Mouse (Mus musculus) embryo, embryonic 11 days (tissue): ENCODE data around the gene BC030867.

ENCODE experiments used
- DNase-seq: peaks from one replicate; pipeline ENCODE4 v3.0.0-alpha.2; 2015

BC030867 gene

GRCm38 (mm10) chr11:102221954-102222351, 26.7 kb upstream of the BC030867 start:
- no peak for DNase-seq

GRCm38 (mm10) chr11:102223166-102223565, 25.5 kb upstream of the BC030867 start:
- peak; percentile 73 for DNase-seq

- DNase-seq, result no peak
Observed at GRCm38 (mm10) chr11:102224686-102225085, 24.0 kb upstream of the BC030867 start.

GRCm38 (mm10) chr11:102225221-102225620, 23.5 kb upstream of the BC030867 start:
- DNase-seq, result no peak

- DNase-seq, result no peak
Observed at GRCm38 (mm10) chr11:102226067-102226978, 22.4 kb upstream of the BC030867 start.

GRCm38 (mm10) chr11:102227270-102228190, 21.2 kb upstream of the BC030867 start:
- peak; percentile 68 for DNase-seq

- DNase-seq, result no peak
Observed at GRCm38 (mm10) chr11:102228191-102228545, 20.5 kb upstream of the BC030867 start.

- DNase-seq, result no peak
Observed at GRCm38 (mm10) chr11:102228646-102229268, 19.9 kb upstream of the BC030867 start.

GRCm38 (mm10) chr11:102229331-102229953, 19.2 kb upstream of the BC030867 start:
- DNase-seq, result no peak

GRCm38 (mm10) chr11:102230006-102230741, 18.5 kb upstream of the BC030867 start, which contains the start of gene Hdac5:
Gene Hdac5 (minus strand): TSS chr11:102230166.
- peak; percentile 99 for DNase-seq

GRCm38 (mm10) chr11:102236022-102236421, 12.7 kb upstream of the BC030867 start:
- no peak for DNase-seq

- DNase-seq, result no peak
Observed at GRCm38 (mm10) chr11:102240636-102241035, 8.0 kb upstream of the BC030867 start.

GRCm38 (mm10) chr11:102241246-102241645, 7.4 kb upstream of the BC030867 start:
- DNase-seq, result no peak

- no peak for DNase-seq
Observed at GRCm38 (mm10) chr11:102241874-102242273, 6.8 kb upstream of the BC030867 start.

GRCm38 (mm10) chr11:102244926-102245449, 3.7 kb upstream of the BC030867 start:
- DNase-seq, result peak; percentile 84

- DNase-seq, result peak; percentile 16
Observed at GRCm38 (mm10) chr11:102245581-102246272, 3.0 kb upstream of the BC030867 start.

- no peak for DNase-seq
Observed at GRCm38 (mm10) chr11:102246273-102246635, 2.4 kb upstream of the BC030867 start.

- no peak for DNase-seq
Observed at GRCm38 (mm10) chr11:102246871-102247270, 1.8 kb upstream of the BC030867 start.

- DNase-seq, result no peak
Observed at GRCm38 (mm10) chr11:102249351-102250090, 839 bp downstream of the BC030867 start.

GRCm38 (mm10) chr11:102257514-102257913, 8.8 kb downstream of the BC030867 start:
- DNase-seq, result peak; percentile 62
